Mouse (Mus musculus): Measurements from ENCODE around the gene Atg101. TPM values are rescaled to one million over a fixed set of nuclear protein-coding genes. Genes with fewer than 3 reads are reported as not detected.
A peak's percentile ranks its signal among the peaks of the same experiment; 100 is the strongest.

The Atg101 gene
- polyA plus RNA-seq, 1 experiment from 2014 or later: 97.5 TPM

GRCm38 (mm10) chr15:101278589-101278988 lies 5.5 kb upstream of the Atg101 start:
- DNase-seq (ENCODE audit: low spot score): no peak
- H3K4me1 ChIP-seq: peaks cover 30% of the 10 kb centered on the region
- peaks cover 8% of the 10 kb centered on the region for H3K36me3 ChIP-seq
- no peak overlapping the region for H3K4me3 ChIP-seq
- WGBS: 47% methylated on average over 5 of the region's 5 CpGs
- no peaks in the 10 kb centered on the region for H3K9me3 ChIP-seq (replicated peaks)
- H3K27ac ChIP-seq: peak overlapping the region; percentile 56
- H3K27me3 ChIP-seq (ENCODE audit: low read depth, poor library complexity, severe bottlenecking): no peaks in the 10 kb centered on the region

- 64% methylated on average over 12 of the region's 12 CpGs for WGBS
- Histone ChIP-seq H3K27ac (peak overlapping the region; percentile 32; the same call in 1 of the 2 replicates), H3K9me3 (replicated peaks) (no peaks in the 10 kb centered on the region), H3K36me3 (no peaks in the 10 kb centered on the region), H3K4me1 (peaks cover 32% of the 10 kb centered on the region), H3K27me3 (ENCODE audit: low read depth, poor library complexity, severe bottlenecking) (no peaks in the 10 kb centered on the region), H3K4me3 (no peak overlapping the region)
- no peak for DNase-seq (ENCODE audit: low spot score)
Observed at GRCm38 (mm10) chr15:101279430-101279999, 4.6 kb upstream of the Atg101 start.

GRCm38 (mm10) chr15:101282471-101282870 lies 1.6 kb upstream of the Atg101 start:
- 76% methylated on average over 5 of the region's 5 CpGs for WGBS
- no peak for DNase-seq (ENCODE audit: low spot score)
- no peak overlapping the region for H3K27ac ChIP-seq

GRCm38 (mm10) chr15:101283183-101283910 lies 725 bp upstream of the Atg101 start:
- WGBS: 3% methylated on average over 26 of the region's 26 CpGs
- Histone ChIP-seq H3K4me1 (peaks cover 26% of the 10 kb centered on the region), H3K27ac (peak overlapping the region; percentile 97), H3K27me3 (ENCODE audit: low read depth, poor library complexity, severe bottlenecking) (no peaks in the 10 kb centered on the region), H3K9me3 (replicated peaks) (no peaks in the 10 kb centered on the region), H3K36me3 (peaks cover 23% of the 10 kb centered on the region), H3K4me3 (peak overlapping the region; percentile 92)
- no peak for DNase-seq (ENCODE audit: low spot score)

More at GRCm38 (mm10) chr15:101282471-101282870, 1.6 kb upstream of the Atg101 start:
- Histone ChIP-seq H3K27me3 (ENCODE audit: low read depth, poor library complexity, severe bottlenecking) (no peaks in the 10 kb centered on the region), H3K4me1 (peaks cover 35% of the 10 kb centered on the region), H3K9me3 (replicated peaks) (no peaks in the 10 kb centered on the region), H3K4me3 (no peak overlapping the region), H3K36me3 (peaks cover 14% of the 10 kb centered on the region)

- DNase-seq (ENCODE audit: low spot score): no peak
- Histone ChIP-seq H3K9me3 (replicated peaks) (no peaks in the 10 kb centered on the region), H3K4me1 (peaks cover 15% of the 10 kb centered on the region), H3K27ac (no peak overlapping the region), H3K4me3 (no peak overlapping the region), H3K27me3 (ENCODE audit: low read depth, poor library complexity, severe bottlenecking) (no peaks in the 10 kb centered on the region), H3K36me3 (peaks cover 52% of the 10 kb centered on the region)
- 77% methylated on average over 9 of the region's 9 CpGs for WGBS
Observed at GRCm38 (mm10) chr15:101286129-101286770, 2.2 kb downstream of the Atg101 start.

- Histone ChIP-seq H3K36me3 (peaks cover 62% of the 10 kb centered on the region), H3K4me3 (no peak overlapping the region), H3K4me1 (peaks cover 15% of the 10 kb centered on the region), H3K9me3 (replicated peaks) (no peaks in the 10 kb centered on the region), H3K27ac (no peak overlapping the region), H3K27me3 (ENCODE audit: low read depth, poor library complexity, severe bottlenecking) (no peaks in the 10 kb centered on the region)
- no peak for DNase-seq (ENCODE audit: low spot score)
- 94% methylated on average over 6 of the region's 6 CpGs for WGBS
Observed at GRCm38 (mm10) chr15:101287361-101287760, 3.3 kb downstream of the Atg101 start.

GRCm38 (mm10) chr15:101290354-101290753 lies 6.3 kb downstream of the Atg101 start:
- Histone ChIP-seq H3K36me3 (peaks cover 66% of the 10 kb centered on the region), H3K9me3 (replicated peaks) (no peaks in the 10 kb centered on the region)
- 95% methylated on average over 15 of the region's 15 CpGs for WGBS

GRCm38 (mm10) chr15:101292012-101292411 lies 7.9 kb downstream of the Atg101 start:
- Histone ChIP-seq H3K27me3 (ENCODE audit: low read depth, poor library complexity, severe bottlenecking) (no peaks in the 10 kb centered on the region), H3K27ac (no peak overlapping the region), H3K4me3 (no peak overlapping the region), H3K9me3 (replicated peaks) (no peaks in the 10 kb centered on the region), H3K36me3 (peaks cover 60% of the 10 kb centered on the region), H3K4me1 (peaks cover 28% of the 10 kb centered on the region)
- WGBS: 93% methylated on average over 3 of the region's 3 CpGs
- no peak for DNase-seq (ENCODE audit: low spot score)

More at GRCm38 (mm10) chr15:101290354-101290753, 6.3 kb downstream of the Atg101 start:
- no peaks in the 10 kb centered on the region for H3K27me3 ChIP-seq (ENCODE audit: low read depth, poor library complexity, severe bottlenecking)
- DNase-seq (ENCODE audit: low spot score): no peak
- peaks cover 25% of the 10 kb centered on the region for H3K4me1 ChIP-seq
- no peak overlapping the region for H3K27ac ChIP-seq
- no peak overlapping the region for H3K4me3 ChIP-seq

- peak within 1 kb of the TSS; percentile 79 for H3K27ac ChIP-seq
- WGBS: 61% methylated on average over 18 of the region's 18 CpGs
- peak within 1 kb of the TSS; percentile 18; the same call in 1 of the 2 replicates for H3K4me3 ChIP-seq
- no peaks in the 10 kb centered on the region for H3K27me3 ChIP-seq (ENCODE audit: low read depth, poor library complexity, severe bottlenecking)
- H3K9me3 ChIP-seq (replicated peaks): no peaks in the 10 kb centered on the region
- DNase-seq (ENCODE audit: low spot score): peak; percentile 35
- peaks cover 49% of the 10 kb centered on the region for H3K36me3 ChIP-seq
- H3K4me1 ChIP-seq: peaks cover 33% of the 10 kb centered on the region
Observed at GRCm38 (mm10) chr15:101293025-101293621, 9.1 kb downstream of the Atg101 start, which contains the start of gene 6030408B16Rik. Gene 6030408B16Rik (plus strand): TSS chr15:101293212.

GRCm38 (mm10) chr15:101294028-101294894 lies 10.2 kb downstream of the Atg101 start:
- no peaks in the 10 kb centered on the region for H3K27me3 ChIP-seq (ENCODE audit: low read depth, poor library complexity, severe bottlenecking)
- H3K36me3 ChIP-seq: peaks cover 37% of the 10 kb centered on the region
- H3K4me3 ChIP-seq: peak overlapping the region; percentile 18; the same call in 1 of the 2 replicates
- WGBS: 59% methylated on average over 16 of the region's 16 CpGs
- DNase-seq (ENCODE audit: low spot score): peak; percentile 53
- no peaks in the 10 kb centered on the region for H3K9me3 ChIP-seq (replicated peaks)
- peaks cover 41% of the 10 kb centered on the region for H3K4me1 ChIP-seq
- H3K27ac ChIP-seq: peak overlapping the region; percentile 79

- no peak for DNase-seq (ENCODE audit: low spot score)
- Histone ChIP-seq H3K36me3 (peaks cover 29% of the 10 kb centered on the region), H3K4me1 (peaks cover 44% of the 10 kb centered on the region), H3K27me3 (ENCODE audit: low read depth, poor library complexity, severe bottlenecking) (no peaks in the 10 kb centered on the region), H3K27ac (peak overlapping the region; percentile 37; the same call in 1 of the 2 replicates), H3K4me3 (no peak overlapping the region), H3K9me3 (replicated peaks) (no peaks in the 10 kb centered on the region)
- 80% methylated on average over 7 of the region's 7 CpGs for WGBS
Observed at GRCm38 (mm10) chr15:101295106-101295505, 11.0 kb downstream of the Atg101 start.

GRCm38 (mm10) chr15:101295616-101296015 lies 11.5 kb downstream of the Atg101 start:
- H3K9me3 ChIP-seq (replicated peaks): no peaks in the 10 kb centered on the region
- peaks cover 44% of the 10 kb centered on the region for H3K4me1 ChIP-seq
- no peak for DNase-seq (ENCODE audit: low spot score)
- H3K27me3 ChIP-seq (ENCODE audit: low read depth, poor library complexity, severe bottlenecking): no peaks in the 10 kb centered on the region
- 0 out of 2 replicates have a peak overlapping the region, but pooled peaks have one; percentile 37 for H3K27ac ChIP-seq
- 93% methylated on average over 10 of the region's 10 CpGs for WGBS
- H3K36me3 ChIP-seq: peaks cover 24% of the 10 kb centered on the region
- H3K4me3 ChIP-seq: no peak overlapping the region
